Mouse (Mus musculus): ENCODE data around the gene Phc1. TPM values are rescaled to one million over a fixed set of nuclear protein-coding genes. Genes with fewer than 3 reads are reported as not detected.
A peak's percentile ranks its signal among the peaks of the same experiment; 100 is the strongest.

Gene Phc1
- polyA plus RNA-seq, 1 experiment = not detected

DNA sequence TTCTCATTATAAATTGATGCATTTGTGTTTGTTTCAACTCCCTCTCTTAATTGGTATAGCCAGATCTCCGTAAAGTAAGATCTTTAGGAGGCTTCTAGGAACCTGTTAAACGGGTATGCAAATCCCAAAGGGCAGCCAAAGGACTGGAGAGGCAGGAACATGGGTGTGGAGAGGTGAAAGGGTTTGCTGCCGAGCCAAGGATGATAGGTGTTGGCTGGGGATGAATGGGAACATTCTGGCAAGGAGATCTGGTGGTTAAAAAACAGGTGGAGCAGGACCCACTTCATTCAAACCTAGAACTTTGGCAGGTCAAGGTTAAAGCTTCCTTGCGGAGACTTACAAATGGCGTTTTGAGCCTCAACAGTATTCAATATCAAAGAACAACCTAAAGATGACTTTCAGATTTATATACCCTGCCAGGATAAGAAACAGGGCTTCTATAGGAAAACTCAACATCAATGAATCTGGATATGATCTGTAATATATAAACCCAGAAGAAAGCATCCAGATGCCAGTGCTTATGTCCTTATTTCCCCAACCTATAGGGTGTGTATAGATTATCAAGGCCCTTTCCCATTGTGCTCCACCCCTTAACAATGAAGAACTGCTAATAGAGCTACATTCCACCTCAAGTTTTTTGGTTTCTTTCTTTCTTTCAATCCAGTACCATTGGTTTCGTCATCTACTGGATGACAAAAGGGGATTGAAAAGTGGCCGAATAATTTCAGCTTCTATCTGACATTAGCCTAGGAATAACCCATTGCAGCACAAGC lies 863 bp upstream of the Phc1 start:
- H3K27ac ChIP-seq (ENCODE audit: insufficient read depth, low read depth, low read length) = no peak overlapping the region

DNA sequence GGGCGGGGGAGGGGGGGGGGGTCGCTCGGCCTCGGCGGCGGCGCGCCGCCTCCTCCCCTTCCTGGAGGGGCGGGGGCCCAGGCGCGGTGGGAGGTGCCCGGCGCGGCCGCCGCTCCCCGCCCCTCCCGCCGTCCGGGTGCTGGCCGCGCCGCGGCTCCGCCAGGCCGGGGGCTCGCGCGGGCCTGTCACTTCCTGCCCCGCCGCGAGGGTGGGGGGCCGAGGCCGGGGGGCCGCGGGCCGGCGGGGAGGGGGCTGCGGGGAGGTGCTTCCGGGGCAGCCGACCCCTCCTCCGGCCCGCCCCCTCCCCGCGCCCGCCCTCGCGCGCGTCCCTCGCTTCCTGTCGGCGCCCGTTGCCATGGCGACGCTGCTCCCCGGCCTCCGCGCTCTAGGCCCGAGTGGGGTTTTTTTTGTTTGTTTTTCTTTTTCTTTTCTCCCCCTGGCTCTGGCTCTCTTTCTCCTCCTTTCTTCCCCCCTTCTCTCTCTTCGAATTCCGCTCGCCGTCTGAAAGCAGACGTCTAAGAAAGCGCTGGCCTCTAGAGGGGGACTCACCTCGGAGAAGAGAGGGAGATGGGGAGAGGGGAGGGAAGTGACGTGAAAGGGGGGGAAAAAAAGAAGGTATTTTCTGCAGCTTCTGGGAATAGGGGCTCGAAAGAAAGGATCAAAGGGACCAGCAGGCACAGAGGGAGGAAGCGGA lies 566 bp downstream of the Phc1 start:
- 2% methylated on average over 52 of the region's 71 CpGs for WGBS
- 0 out of 2 replicates have a peak, but pooled peaks have one; percentile 29 for TF ChIP-seq POLR2A (IDR thresholded peaks at IDR 0.05; ENCODE audit: insufficient read depth, low read depth, low read length)
- TF ChIP-seq CTCF (IDR thresholded peaks at IDR 0.05; ENCODE audit: insufficient read depth, low read depth, low read length) = no peak
- H3K27ac ChIP-seq (ENCODE audit: insufficient read depth, low read depth, low read length) = peak overlapping the region; percentile 90

More for the DNA sequence above, 863 bp upstream of the Phc1 start:
- WGBS = 50% methylated on average over 7 of the region's 7 CpGs
- H3K4me3 ChIP-seq (ENCODE audit: insufficient read depth, low read depth, low read length) = no peak overlapping the region
- TF ChIP-seq CTCF (IDR thresholded peaks at IDR 0.05; ENCODE audit: insufficient read depth, low read depth, low read length) = no peak
- no peak for TF ChIP-seq POLR2A (IDR thresholded peaks at IDR 0.05; ENCODE audit: insufficient read depth, low read depth, low read length)
- H3K4me1 ChIP-seq (ENCODE audit: control insufficient read depth, insufficient read depth, low read length) = no peaks in the 10 kb centered on the region

DNA sequence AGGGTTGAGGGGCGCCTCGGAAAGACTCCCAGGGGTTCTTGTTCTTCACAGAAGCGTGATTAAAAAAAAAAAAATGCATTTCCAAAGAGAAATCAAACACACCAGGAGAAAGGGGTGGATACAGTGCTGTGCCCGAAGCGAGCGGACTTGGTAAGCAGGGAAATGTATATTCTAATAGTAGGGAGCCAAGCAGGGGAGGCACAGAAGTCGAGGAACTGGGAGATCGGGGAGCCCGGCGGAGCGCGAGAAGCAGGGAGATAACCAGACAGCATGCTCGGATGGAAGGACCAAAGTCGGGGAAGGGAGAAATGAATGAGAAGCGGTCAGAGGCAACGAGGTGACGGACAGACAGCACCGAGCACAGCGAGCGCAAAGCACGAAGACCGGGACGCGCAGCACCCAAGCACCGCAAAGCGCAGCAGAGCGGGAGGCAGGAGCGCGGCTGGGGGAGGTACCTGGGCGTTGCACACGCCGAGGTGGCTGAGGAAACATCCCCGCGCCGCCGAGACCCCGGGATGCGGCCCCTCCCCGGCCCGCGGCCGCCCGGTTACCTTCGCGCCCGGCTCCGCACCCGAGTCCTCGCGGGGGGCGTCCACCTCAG lies 1.2 kb downstream of the Phc1 start:
- WGBS = under 1% methylated on average over 37 of the region's 51 CpGs
- TF ChIP-seq CTCF (IDR thresholded peaks at IDR 0.05; ENCODE audit: insufficient read depth, low read depth, low read length) = no peak
- TF ChIP-seq POLR2A (IDR thresholded peaks at IDR 0.05; ENCODE audit: insufficient read depth, low read depth, low read length) = 0 out of 2 replicates have a peak, but pooled peaks have one; percentile 25

More for the DNA sequence above, 566 bp downstream of the Phc1 start:
- H3K4me1 ChIP-seq (ENCODE audit: control insufficient read depth, insufficient read depth, low read length) = no peaks in the 10 kb centered on the region
- H3K4me3 ChIP-seq (ENCODE audit: insufficient read depth, low read depth, low read length) = peak overlapping the region; percentile 92

DNA sequence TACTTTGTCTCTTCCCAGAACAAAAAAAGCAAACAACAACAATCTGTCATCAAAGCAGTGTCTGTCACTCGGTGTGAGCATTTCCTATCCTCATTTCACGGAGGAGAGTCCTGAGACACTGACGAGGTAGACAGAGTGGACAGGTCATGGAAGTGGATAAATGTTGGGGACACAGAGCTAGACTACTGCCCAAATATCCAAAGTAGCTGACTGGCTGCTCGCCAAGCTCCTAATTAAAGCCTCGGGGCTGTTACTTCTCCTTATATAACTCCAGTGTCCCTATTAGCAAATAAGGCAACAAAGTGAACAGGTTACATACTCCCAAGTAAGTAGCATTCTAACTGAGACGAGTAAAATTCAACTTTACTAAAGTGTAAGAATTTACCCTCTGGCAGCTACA lies 2.8 kb downstream of the Phc1 start:
- 35% methylated on average over 6 of the region's 6 CpGs for WGBS
- no peak for TF ChIP-seq CTCF (IDR thresholded peaks at IDR 0.05; ENCODE audit: insufficient read depth, low read depth, low read length)
- TF ChIP-seq POLR2A (IDR thresholded peaks at IDR 0.05; ENCODE audit: insufficient read depth, low read depth, low read length) = no peak
- Histone ChIP-seq H3K27ac (ENCODE audit: insufficient read depth, low read depth, low read length) (no peak overlapping the region), H3K4me1 (ENCODE audit: control insufficient read depth, insufficient read depth, low read length) (no peaks in the 10 kb centered on the region), H3K4me3 (ENCODE audit: insufficient read depth, low read depth, low read length) (no peak overlapping the region)

More for the DNA sequence above, 1.2 kb downstream of the Phc1 start:
- Histone ChIP-seq H3K27ac (ENCODE audit: insufficient read depth, low read depth, low read length) (peak overlapping the region; percentile 32; the same call in 1 of the 2 replicates), H3K4me3 (ENCODE audit: insufficient read depth, low read depth, low read length) (peak overlapping the region; percentile 92), H3K4me1 (ENCODE audit: control insufficient read depth, insufficient read depth, low read length) (no peaks in the 10 kb centered on the region)

DNA sequence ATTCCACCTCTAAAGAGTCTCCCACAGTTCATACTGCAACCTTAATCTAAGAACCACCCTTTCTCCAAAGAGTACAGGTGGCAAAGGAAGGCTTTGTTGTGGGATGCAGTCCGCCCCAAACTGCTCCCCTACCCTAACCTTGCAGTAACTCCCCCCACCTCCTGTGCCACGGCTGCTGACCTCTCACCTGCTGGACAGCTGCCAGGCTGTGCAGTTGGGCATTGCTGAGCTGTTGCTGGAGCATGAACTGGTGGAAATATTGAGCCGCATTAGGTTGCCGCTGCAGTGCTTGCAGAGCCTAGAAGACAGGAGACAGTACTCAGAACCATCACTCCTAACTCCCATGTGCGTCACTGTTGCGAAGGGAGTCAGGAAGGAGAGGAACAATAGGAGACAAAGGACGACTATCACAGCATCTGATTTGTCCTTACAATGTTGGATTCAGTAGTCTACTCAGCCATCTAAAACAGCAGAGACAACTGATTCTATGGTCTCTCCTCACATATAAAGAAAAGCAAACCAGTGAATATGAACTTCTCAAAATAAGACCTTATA lies 5.5 kb downstream of the Phc1 start:
- TF ChIP-seq POLR2A (IDR thresholded peaks at IDR 0.05; ENCODE audit: insufficient read depth, low read depth, low read length) = no peak
- no peak for TF ChIP-seq CTCF (IDR thresholded peaks at IDR 0.05; ENCODE audit: insufficient read depth, low read depth, low read length)
- H3K4me3 ChIP-seq (ENCODE audit: insufficient read depth, low read depth, low read length) = no peak overlapping the region
- H3K4me1 ChIP-seq (ENCODE audit: control insufficient read depth, insufficient read depth, low read length) = no peaks in the 10 kb centered on the region
- 79% methylated on average over 7 of the region's 7 CpGs for WGBS
- H3K27ac ChIP-seq (ENCODE audit: insufficient read depth, low read depth, low read length) = no peak overlapping the region

DNA sequence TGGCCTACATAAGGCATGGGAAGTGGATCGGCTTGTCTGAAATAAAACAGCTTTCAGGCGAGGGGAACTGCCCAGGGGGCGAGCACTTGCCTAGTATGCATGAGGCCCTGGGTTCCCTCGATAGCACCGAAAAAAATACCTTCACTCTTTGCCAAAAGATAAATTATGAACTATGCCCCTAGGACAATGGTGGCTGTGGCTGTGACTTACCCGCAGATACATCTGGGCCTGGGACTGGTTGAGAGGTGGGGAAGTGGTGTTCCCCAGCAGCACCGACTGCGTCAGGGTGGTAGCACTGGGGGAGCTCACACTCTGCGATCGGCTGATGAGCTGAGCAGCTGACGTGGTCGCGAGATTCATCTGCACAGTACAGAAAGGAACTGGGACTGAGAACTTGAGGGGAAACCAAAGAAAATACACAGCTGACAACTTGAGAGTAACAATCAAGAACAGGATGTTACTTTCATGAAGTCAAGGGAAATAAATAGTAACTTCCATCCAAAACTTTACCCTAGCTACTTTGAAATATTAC lies 7.2 kb downstream of the Phc1 start:
- WGBS = 87% methylated on average over 13 of the region's 13 CpGs
- no peak overlapping the region for H3K27ac ChIP-seq (ENCODE audit: insufficient read depth, low read depth, low read length)
- TF ChIP-seq CTCF (IDR thresholded peaks at IDR 0.05; ENCODE audit: insufficient read depth, low read depth, low read length) = no peak
- TF ChIP-seq POLR2A (IDR thresholded peaks at IDR 0.05; ENCODE audit: insufficient read depth, low read depth, low read length) = no peak

DNA sequence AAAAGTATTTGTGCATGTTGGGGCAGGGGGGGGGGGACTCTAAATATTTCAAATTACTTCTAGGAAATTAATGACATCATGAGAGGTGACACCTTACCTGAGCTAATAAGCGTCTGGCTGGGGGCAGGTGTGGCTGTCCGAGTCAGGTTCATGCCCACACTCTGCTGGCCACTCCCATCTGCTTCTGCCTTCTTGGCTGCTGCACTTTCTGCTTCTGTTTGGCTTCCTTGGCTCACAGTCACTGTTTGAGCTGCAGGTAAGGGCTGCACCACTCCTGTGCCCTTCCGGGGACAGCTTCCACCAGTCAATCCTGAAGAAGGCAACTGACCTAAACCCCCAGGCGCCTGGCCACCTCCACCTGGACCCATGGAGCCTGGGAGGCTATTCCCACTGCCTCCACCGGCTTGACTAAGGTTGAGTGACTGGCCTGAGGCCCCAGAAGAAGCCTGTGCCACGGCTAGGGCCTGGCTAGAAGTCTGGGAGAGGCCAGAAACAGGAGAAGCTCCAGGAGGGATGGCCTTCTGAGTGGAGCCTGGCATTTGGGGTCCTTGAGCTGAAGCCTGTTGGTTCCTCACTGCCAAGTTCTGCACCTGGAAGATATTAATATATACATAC lies 14.9 kb downstream of the Phc1 start:
- 93% methylated on average over 6 of the region's 6 CpGs for WGBS
- Histone ChIP-seq H3K4me1 (ENCODE audit: control insufficient read depth, insufficient read depth, low read length) (no peaks in the 10 kb centered on the region), H3K27ac (ENCODE audit: insufficient read depth, low read depth, low read length) (no peak overlapping the region), H3K4me3 (ENCODE audit: insufficient read depth, low read depth, low read length) (no peak overlapping the region)
- TF ChIP-seq POLR2A (IDR thresholded peaks at IDR 0.05; ENCODE audit: insufficient read depth, low read depth, low read length) (no peak), CTCF (IDR thresholded peaks at IDR 0.05; ENCODE audit: insufficient read depth, low read depth, low read length) (no peak)

More for the DNA sequence above, 7.2 kb downstream of the Phc1 start:
- H3K4me3 ChIP-seq (ENCODE audit: insufficient read depth, low read depth, low read length) = no peak overlapping the region
- no peaks in the 10 kb centered on the region for H3K4me1 ChIP-seq (ENCODE audit: control insufficient read depth, insufficient read depth, low read length)

DNA sequence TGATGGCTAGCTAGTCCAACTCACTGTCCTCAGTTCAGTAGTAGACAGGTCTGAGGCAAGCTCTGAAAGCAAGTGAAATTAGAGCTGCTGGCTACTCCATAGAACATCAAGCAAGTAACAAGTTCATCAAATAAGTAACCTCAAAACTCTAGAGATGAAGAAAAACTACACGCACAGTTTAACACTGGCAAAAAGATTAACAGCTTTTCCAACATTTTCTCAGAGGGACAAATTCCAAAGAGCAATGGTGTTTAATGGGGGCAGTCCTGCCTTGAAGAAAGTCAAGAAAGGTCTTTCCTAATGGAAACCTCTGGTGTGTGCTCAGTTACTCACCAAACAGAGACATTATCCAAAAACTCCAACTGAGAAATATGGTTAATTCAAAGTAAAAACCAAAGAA lies 21.6 kb downstream of the Phc1 start:
- TF ChIP-seq CTCF (IDR thresholded peaks at IDR 0.05; ENCODE audit: insufficient read depth, low read depth, low read length) (no peak), POLR2A (IDR thresholded peaks at IDR 0.05; ENCODE audit: insufficient read depth, low read depth, low read length) (no peak)
- 98% methylated on average over 1 of the region's 1 CpGs for WGBS
- Histone ChIP-seq H3K27ac (ENCODE audit: insufficient read depth, low read depth, low read length) (no peak overlapping the region), H3K4me3 (ENCODE audit: insufficient read depth, low read depth, low read length) (no peak overlapping the region), H3K4me1 (ENCODE audit: control insufficient read depth, insufficient read depth, low read length) (no peaks in the 10 kb centered on the region)

All from olfactory bulb, adult 2 months (tissue).